9 mouse cellular contexts compared by ENCODE assay signal in the genomic region with DNA sequence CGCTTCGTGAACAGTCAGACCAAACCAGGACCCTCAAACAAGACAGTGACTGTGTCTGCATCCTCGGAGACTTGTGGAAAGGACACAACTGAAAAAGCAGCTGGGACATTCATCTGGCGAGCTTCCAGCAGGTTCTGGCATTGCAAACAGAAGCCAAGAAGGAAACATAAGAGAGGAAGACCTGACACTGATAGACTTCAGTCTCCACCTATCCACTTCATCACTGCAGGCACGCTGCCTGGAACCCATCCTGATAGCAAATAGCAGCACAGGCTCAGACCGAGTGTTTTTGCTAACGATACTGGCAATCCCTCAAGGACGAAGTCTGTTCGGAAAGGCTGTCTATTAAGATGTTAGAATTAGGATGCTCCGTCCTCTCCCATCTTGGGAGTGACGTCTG.
DNase-seq lines count a peak whose midpoint lies in the region; ATAC-seq and TF ChIP-seq lines count a peak whose summit lies in the region.
"Had no signal": no experiment of that assay in that cellular context is flagged by ENCODE, and none has a peak within 500 bp of the region (broad histone marks: within the 10 kb centered on the region; RNA-seq: fewer than 3 reads in every experiment).

No protein-coding gene starts in this region.

- 56% methylated on average over 11 of the region's 11 CpGs for WGBS in forebrain, embryonic 13.5 days
- WGBS in forebrain, embryonic 12.5 days, result 71% methylated on average over 11 of the region's 11 CpGs

- H3K4me1 ChIP-seq in forebrain, embryonic 13.5 days, result peaks cover 5% of the 10 kb centered on the region
- peaks cover 7% of the 10 kb centered on the region; the same call in 1 of the 2 replicates for H3K4me1 ChIP-seq in forebrain, embryonic 12.5 days

- peak; percentile 83; the same call in 1 of the 2 replicates for ATAC-seq in forebrain, embryonic 13.5 days
- no peak for ATAC-seq in forebrain, embryonic 12.5 days (ENCODE audit: low FRiP score)
- no peak for ATAC-seq in inflammation-experienced regulatory T-cells, adult 6 months
- ATAC-seq in granulocyte monocyte progenitor cell, adult 5-6 weeks (replicated peaks; ENCODE audit: poor library complexity, severe bottlenecking), result no peak
- ATAC-seq: activated CD4-positive, CD25-positive, alpha-beta regulatory T cell, adult 4 months had no signal

- no peak overlapping the region for H3K4me2 ChIP-seq in forebrain, embryonic 13.5 days
- H3K4me2 ChIP-seq in forebrain, embryonic 12.5 days, result no peak overlapping the region

- no peaks in the 10 kb centered on the region for H3K27me3 ChIP-seq in forebrain, embryonic 13.5 days
- 0 out of 2 replicates have a peak, but pooled peaks cover 6% of the 10 kb centered on the region for H3K27me3 ChIP-seq in forebrain, embryonic 12.5 days

- H3K9ac ChIP-seq in forebrain, embryonic 13.5 days, result no peak overlapping the region
- no peak overlapping the region for H3K9ac ChIP-seq in forebrain, embryonic 12.5 days

- H3K4me3 ChIP-seq in forebrain, embryonic 13.5 days, result no peak overlapping the region
- no peak overlapping the region for H3K4me3 ChIP-seq in forebrain, embryonic 12.5 days (replicated peaks)
- H3K4me3 ChIP-seq in left cerebral cortex, adult 2 months, result peak overlapping the region; percentile 30

- H3K9me3 ChIP-seq in forebrain, embryonic 13.5 days (replicated peaks), result peaks cover 5% of the 10 kb centered on the region
- peaks cover 8% of the 10 kb centered on the region; the same call in 1 of the 2 replicates for H3K9me3 ChIP-seq in forebrain, embryonic 12.5 days

- peak overlapping the region; percentile 25; the same call in 1 of the 2 replicates for H3K27ac ChIP-seq in forebrain, embryonic 13.5 days
- no peak overlapping the region for H3K27ac ChIP-seq in forebrain, embryonic 12.5 days
- H3K27ac ChIP-seq in left cerebral cortex, adult 2 months, result no peak overlapping the region

- TF ChIP-seq CTCF in left cerebral cortex, adult 2 months (IDR thresholded peaks at IDR 0.05), result no peak

- DNase-seq in left cerebral cortex, adult 2 months (ENCODE audit: extremely low spot score in 1 of 2, low spot score in 2 of 2), result peak; percentile 11
- DNase-seq in left cerebral cortex, adult 11 months (ENCODE audit: low spot score), result no peak
- DNase-seq in cerebellum, postnatal 25 days, result peak; percentile 56 to 75
- peak; percentile 21 to 42 for DNase-seq in left cerebral cortex, postnatal 14 days (ENCODE audit: low spot score in 2 of 2)

- H3K36me3 ChIP-seq in forebrain, embryonic 13.5 days (ENCODE audit: poor library complexity, severe bottlenecking), result no peaks in the 10 kb centered on the region
- H3K36me3 ChIP-seq in forebrain, embryonic 12.5 days (replicated peaks), result no peaks in the 10 kb centered on the region

- intact Hi-C loops in left cerebral cortex, adult 2 months (cut with DNase I), result no loop called here
- intact Hi-C loops in left cerebral cortex, postnatal 14 days (cut with DNase I), result no loop called here
